Mouse (Mus musculus) urinary bladder, postnatal 4 days (tissue): ENCODE results near the gene Zfp408.

Experiments used
- DNase-seq, 2 experiments: peaks; one replicate each; pipeline ENCODE4 v3.0.0; 2021 to 2022; ENCODE audit warnings: low spot score in 2 of 2

Zfp408 gene

GRCm38 (mm10) chr2:91649553-91650359 is at the start of gene Zfp408, which contains the start of gene Arhgap1:
Gene Zfp408, minus strand, starts transcription at chr2:91649791.
Gene Arhgap1, plus strand, starts transcription at chr2:91649860.
- DNase-seq, result peak; percentile 94 to 98

DNA sequence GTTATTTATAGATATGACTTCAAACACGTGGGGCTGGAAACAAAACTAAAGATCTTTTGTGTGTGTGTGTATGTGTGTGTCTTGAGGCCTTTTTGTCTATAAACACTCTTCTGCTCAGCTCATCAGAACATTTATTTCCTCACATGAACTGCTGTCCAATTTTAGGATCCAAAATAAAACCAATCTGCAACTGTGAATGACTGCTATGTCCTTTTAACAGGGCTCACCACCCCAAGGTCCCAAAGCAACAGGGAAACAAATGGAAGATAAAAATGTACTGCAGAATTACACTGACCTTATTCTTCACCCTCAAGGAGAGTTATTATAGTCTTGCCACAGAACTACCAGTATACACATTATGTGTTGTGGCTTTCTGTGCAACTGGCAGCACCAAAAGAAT is 49.6 kb upstream of the Zfp408 start:
- no peak for DNase-seq

GRCm38 (mm10) chr2:91696225-91696590 is 46.6 kb upstream of the Zfp408 start:
- DNase-seq, result no peak

GRCm38 (mm10) chr2:91695436-91696224 is 46.0 kb upstream of the Zfp408 start:
- DNase-seq, result no peak

- peak in 1 of 2 experiments; percentile 40 for DNase-seq
These were observed 39.9 kb upstream of the Zfp408 start for GRCm38 (mm10) chr2:91689452-91689851.

DNA sequence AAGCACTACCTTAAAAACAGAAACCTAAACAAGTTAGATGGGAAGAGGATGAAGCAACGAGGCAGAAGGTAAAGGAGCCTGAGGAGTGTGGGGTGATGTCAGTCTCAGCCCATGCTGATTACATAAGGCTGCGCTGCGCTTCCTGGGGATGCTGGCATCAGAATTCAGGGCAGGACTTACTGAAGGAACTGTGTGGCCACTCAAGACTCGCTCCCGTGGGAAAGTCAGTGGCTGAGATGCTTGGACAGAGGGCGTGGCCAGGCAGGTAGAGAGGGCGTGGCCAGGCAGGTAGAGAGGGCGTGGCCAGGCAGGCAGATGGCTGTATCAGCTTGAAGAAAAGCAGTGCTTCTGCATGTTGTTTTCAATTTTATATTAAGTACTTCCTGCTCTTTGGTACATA is 34.3 kb upstream of the Zfp408 start:
- no peak for DNase-seq

- no peak for DNase-seq
These were observed 33.3 kb upstream of the Zfp408 start for GRCm38 (mm10) chr2:91682850-91683249.

DNA sequence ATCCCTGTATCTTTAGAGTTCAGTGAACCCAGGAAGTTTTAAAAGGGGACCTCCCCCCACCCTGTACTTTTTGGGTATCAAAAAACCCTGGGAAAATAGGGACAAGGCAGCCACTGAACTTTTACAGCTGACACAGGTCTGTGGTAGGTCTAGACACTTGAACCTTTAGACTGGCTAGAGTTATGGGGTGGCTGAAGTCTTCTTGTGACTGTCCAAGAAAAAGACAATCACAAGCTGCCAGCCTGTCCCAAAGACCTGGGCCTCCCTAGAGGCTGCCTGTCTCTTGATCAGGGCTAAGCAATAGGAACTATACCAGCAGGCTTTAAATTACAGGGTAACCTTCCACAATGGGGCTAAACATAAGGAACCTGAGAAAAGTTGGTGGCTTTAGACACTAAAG is 27.4 kb upstream of the Zfp408 start:
- no peak for DNase-seq

- no peak for DNase-seq
These were observed 26.8 kb upstream of the Zfp408 start for GRCm38 (mm10) chr2:91676420-91676819.

- no peak for DNase-seq
These were observed 25.3 kb upstream of the Zfp408 start for GRCm38 (mm10) chr2:91674895-91675294.

DNA sequence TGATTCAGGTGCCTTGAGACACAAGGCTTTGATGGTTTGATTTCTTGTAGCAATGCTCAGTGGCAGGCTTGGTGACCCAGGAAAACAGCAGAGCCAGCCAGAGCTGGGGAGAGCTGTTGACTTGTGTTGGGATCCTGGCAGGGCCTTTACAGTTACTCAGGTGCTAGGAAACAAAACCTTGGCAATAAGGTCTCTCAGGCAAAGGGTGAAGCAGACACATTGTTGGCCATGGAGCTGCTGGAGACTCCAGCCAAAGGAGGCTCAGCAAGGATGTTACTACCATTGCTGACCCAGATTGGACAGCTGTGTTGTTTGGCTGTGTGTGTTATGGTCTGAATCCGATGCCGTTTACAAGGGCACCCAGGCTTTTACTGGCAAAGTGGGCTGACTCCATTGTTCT is 24.0 kb upstream of the Zfp408 start:
- DNase-seq, result no peak

DNA sequence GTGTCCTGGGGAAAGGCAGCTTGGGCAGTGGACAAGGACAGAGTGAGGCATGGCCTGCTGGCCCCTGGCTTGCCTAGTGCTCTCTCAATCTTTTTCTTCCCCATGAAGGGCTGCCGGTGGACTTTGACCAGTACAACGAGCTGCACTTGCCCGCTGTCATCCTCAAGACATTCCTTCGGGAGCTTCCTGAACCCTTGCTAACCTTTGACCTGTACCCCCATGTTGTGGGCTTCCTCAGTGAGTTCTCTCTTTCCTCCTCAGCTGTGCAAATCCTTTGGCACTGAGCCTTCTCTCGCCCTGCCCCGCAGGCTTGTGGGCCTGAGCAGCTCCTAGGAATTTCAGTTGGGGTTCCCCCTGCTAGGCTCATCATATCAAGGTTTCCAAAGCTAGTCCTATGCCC is 20.4 kb upstream of the Zfp408 start:
- DNase-seq, result no peak

DNA sequence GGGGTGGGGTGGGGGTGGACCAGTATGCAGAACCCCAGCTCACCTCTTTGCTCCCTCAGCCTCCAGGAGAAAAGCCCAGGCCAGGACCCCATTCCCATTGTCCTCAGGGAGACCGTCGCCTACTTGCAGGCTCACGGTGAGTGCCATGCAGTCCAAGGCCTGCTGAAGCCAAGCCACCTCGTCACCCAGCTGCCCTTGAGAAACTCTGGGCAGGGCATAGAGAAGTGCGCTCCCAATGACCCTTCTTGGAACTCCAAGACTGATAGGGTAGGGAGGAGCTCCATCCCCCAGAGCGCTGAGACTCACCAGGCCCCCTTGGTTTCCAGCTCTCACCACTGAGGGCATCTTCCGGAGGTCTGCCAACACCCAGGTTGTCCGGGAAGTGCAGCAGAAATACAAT is 19.7 kb upstream of the Zfp408 start:
- DNase-seq, result no peak

DNA sequence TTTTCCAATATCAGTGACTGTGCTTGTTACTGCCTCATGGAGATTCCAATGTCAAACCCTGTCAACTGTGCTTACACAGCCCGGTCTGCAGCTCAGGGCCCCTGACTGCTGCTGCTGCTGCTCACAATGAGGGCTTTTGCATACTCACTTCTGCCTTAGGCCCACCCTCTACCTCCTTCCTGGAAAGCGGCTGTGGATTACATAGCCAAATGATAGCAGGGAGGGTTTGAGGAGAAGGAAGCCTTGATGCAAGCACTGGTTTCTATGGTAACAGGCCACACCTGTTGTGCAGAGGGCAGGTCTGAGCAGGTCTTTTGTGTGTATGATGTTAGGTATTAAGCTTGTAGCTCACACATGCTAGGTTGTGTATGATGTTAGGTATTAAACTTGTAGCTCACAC is 18.2 kb upstream of the Zfp408 start:
- DNase-seq, result no peak

GRCm38 (mm10) chr2:91666386-91666910 is 16.9 kb upstream of the Zfp408 start:
- no peak for DNase-seq

DNA sequence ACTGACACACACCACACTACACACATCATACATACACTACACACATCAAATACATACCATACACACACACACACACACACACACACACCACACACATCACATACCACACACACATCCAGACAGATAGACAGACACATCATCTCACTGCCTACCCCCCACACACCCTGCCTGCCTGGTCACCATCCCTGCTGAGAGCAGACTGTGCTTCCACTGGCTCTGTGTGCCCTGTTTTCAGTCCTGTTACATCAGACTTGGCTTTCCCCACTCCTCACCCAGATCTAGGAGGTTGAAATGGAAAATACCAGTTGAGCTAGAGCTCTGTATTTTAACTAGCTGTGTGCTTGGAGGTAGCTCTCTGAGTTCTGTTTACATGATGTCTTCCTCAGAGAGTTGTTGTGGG is 15.2 kb upstream of the Zfp408 start:
- DNase-seq, result no peak

- no peak for DNase-seq
These were observed 11.4 kb upstream of the Zfp408 start for GRCm38 (mm10) chr2:91660981-91661380.

GRCm38 (mm10) chr2:91659657-91660056 is 10.1 kb upstream of the Zfp408 start:
- no peak for DNase-seq

DNA sequence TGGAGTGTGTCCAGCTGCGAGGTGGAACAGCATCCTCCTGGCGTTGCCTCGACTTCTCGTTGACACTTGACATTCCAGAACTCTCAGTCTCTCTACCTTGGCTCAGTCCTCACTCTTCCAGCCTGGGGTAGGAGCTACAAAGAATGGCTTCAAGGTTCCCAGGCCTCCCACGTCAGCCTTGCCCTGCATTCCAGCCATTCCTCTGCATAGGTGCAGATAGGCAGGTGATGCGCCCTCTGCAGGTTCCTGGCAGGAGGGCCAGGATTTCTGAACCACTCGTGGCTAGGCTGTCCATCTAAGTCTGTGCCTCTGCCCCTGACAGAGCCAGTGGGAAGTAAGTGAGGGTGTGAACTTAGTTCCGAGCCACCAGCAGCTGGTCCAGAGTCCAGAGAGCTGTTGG is 7.2 kb upstream of the Zfp408 start:
- DNase-seq, result no peak

DNA sequence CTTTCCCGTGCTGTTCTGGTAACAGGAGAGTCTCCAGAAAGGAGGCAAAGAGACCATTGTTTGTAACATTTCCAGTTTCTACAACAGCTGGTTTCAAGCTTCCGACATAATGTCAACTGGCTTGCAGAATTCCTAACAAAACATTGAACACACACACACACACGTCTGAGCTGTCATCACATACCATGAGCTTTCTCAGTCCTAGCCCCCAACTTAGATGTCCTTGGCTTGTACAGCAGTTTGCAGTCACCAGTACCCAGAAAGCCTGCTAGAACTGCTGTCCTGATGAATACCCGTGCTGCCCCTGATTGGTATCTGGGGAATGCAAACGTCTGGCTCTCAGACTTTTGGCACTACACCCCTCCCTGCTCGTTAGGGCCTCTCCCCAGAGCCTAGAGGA is 6.2 kb upstream of the Zfp408 start:
- DNase-seq, result no peak

- DNase-seq, result no peak
These were observed 5.8 kb upstream of the Zfp408 start for GRCm38 (mm10) chr2:91655388-91655787.

GRCm38 (mm10) chr2:91652863-91653262 is 3.3 kb upstream of the Zfp408 start:
- DNase-seq, result no peak
